Mouse (Mus musculus) macrophage (primary cell): Measurements from ENCODE around the gene Pkdcc. TPM values are rescaled to one million over a fixed set of nuclear protein-coding genes. Genes with fewer than 3 reads are reported as not detected.
A peak's percentile ranks its signal among the peaks of the same experiment; 100 is the strongest.

ENCODE experiments used
- H3K27ac ChIP-seq: fragments of 350-480 bp; formaldehyde crosslinking; 2 replicates; pipeline ENCODE4 v1.9.0; 2021
- H3K36me3 ChIP-seq: fragments of 350-480 bp; formaldehyde crosslinking; 2 replicates; pipeline ENCODE4 v1.9.0; 2021; ENCODE audit errors: inconsistent target
- H3K4me3 ChIP-seq: fragments of 350-480 bp; formaldehyde crosslinking; 2 replicates; pipeline ENCODE4 v1.9.0; 2021; ENCODE audit errors: inconsistent target
- H3K79me2 ChIP-seq: fragments of 350-480 bp; formaldehyde crosslinking; 2 replicates; pipeline ENCODE4 v1.9.0; 2021; ENCODE audit errors: inconsistent target
- WGBS: methylation state at CpG from one replicate; pipeline ENCODE4 v1.1.7; 2026; ENCODE audit warnings: inconsistent platforms; ENCODE audit not compliant: missing documents; 5-methylcytosine and 5-hydroxymethylcytosine counted together
- polyA plus RNA-seq: library from polyadenylated mRNA; stranded (reverse); fragments of 250-400 nt; gene quantifications from 3 replicates; pipeline ENCODE4 v1.2.4, GENCODE M21; 2018; ENCODE audit warnings: inconsistent platforms

The Pkdcc gene
- polyA plus RNA-seq, 1 experiment from 2014 or later, result 4.4 TPM

DNA sequence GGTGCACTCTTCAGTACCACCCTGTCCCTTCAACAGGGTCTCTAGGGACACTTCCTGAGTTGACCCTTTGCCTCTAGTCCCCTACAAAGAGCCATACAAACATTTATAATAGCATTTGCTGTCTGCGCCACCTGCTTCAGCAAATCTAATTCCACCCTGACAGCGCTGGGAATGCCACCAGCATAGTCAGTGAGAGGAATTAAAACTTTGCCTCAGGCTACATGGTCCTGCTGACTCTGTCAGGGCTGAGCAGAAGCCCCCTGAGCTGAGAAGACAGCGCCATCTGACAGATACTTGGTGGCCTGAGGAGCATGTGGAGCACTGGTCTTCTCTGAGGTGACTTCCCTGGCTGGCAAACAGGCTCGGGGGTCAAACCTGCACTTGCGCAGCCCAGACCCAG is 14.6 kb upstream of the Pkdcc start:
- H3K36me3 ChIP-seq, result no peaks in the 10 kb centered on the region
- H3K27ac ChIP-seq, result no peak overlapping the region
- H3K79me2 ChIP-seq, result no peaks in the 10 kb centered on the region
- whole genome bisulfite sequencing, result 97% methylated on average over 5 of the region's 5 CpGs
- H3K4me3 ChIP-seq, result no peak overlapping the region

DNA sequence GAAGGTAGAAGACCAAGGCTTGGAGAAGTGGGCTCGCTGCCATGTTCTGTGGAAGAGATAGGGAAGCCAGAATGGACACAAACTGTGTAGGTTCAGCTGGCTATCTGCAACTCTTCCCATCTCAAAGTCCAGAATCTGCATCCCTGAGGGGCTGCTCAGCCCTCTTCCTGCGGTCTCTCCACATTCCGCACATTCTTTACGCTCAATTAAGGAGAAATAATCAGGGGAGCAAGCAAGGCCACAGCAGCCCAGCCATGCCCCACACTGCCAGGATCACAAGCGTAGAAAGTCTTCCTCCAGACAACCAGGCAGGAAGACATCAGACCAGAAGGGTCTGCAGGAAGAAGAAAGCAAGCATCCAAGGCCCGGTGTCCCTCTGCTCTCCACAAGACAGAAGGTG is 13.8 kb upstream of the Pkdcc start:
- WGBS, result 77% methylated on average over 6 of the region's 6 CpGs
- Histone ChIP-seq H3K36me3 (no peaks in the 10 kb centered on the region), H3K79me2 (no peaks in the 10 kb centered on the region), H3K4me3 (no peak overlapping the region), H3K27ac (no peak overlapping the region)

DNA sequence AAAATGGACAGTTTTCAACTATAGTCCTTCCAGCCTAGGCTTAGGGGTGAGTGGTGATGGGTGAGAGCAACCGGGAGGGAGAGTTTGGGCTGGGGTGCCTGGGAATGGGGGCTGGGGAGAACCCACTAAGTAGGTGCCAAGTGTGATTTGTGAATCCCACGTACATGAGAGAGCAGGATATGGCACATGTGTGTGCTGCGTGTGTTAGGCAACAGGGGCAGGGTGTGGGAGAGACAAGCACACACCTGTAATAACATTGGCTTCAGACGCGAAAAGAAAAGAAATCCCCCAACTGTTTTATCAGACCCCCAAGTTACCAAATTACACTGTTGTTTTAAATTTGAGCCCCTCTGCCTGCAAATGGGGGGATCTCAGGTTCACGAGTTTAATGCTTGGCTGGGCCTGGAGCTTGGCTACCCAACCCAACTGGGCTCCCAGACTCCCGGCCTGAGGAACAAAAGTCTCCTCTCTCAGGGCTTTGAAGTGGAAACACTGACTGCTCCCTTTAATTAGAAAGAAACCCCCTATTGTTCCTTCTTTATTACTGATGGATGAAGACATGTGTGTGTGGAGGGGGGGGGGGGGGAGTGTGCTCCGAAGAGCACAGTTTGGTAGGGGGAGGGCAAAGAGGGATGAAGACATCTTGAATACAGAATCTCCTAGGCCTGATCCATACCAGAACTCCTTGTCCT is 11.3 kb upstream of the Pkdcc start:
- no peaks in the 10 kb centered on the region for H3K36me3 ChIP-seq
- H3K79me2 ChIP-seq, result no peaks in the 10 kb centered on the region
- WGBS, result 93% methylated on average over 8 of the region's 8 CpGs
- H3K4me3 ChIP-seq, result no peak overlapping the region
- no peak overlapping the region for H3K27ac ChIP-seq

DNA sequence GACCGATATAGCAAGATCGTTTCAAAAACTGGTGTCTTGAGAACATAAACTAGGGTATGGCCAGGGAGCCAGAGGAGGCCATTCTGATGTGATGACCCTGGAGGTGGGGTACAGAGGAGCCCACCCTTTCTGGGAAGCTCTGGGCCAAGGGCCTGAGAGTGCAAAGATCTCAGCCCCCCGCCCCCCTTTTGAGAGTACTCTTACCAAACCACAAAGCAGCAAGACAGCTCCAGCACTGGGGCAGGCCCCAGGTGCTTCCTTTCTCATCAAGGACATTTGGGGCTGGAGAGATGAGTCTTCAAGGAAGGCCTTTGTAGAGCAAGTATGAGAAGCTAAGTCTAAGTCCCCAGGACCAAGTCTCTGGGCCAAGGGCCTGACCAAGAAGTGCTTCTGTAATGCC is 7.8 kb upstream of the Pkdcc start:
- Histone ChIP-seq H3K27ac (no peak overlapping the region), H3K36me3 (no peaks in the 10 kb centered on the region), H3K79me2 (no peaks in the 10 kb centered on the region), H3K4me3 (no peak overlapping the region)
- WGBS, result 81% methylated on average over 3 of the region's 3 CpGs

DNA sequence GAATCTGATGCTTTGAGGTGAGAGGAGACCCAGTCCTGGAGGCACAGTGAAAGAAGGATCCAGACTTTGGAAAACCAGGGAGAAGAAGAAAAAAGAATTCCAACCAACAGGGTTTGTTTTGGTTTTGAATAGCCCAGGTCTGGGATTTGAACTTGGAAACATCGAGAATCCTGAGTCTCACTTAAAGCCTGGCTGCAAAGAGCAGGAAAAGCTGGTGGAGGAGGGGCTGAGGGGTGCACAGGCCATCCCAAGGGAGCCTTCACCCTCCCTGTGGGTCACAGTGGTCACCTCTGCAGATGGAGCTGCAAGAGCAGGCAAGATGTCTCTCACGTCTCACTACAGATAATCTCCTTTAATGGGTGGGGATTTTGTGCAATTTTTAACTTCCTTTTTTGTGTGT is 6.6 kb upstream of the Pkdcc start:
- Histone ChIP-seq H3K27ac (no peak overlapping the region), H3K36me3 (no peaks in the 10 kb centered on the region), H3K4me3 (no peak overlapping the region), H3K79me2 (no peaks in the 10 kb centered on the region)
- 54% methylated on average over 2 of the region's 2 CpGs for WGBS

DNA sequence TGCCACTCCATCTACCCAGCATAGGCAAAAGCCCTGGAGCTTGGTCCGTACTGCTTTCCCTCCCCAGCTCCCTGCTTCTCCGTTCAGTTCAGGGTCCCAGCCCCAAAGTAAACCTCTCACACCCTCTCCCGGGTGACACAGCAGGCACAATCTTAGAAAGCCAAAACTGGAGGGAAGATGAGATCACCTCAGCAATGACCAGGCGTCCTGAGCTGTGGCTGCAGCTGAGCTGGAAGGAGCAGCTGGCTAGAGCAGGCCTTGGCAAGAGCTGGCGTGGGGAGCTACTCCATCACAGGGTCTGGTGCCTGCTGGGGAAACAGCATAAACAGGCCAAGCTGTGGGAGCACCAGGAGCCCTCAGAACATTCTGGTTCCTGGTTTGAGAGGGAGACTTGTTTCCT is 4.6 kb upstream of the Pkdcc start:
- Histone ChIP-seq H3K4me3 (no peak overlapping the region), H3K79me2 (no peaks in the 10 kb centered on the region), H3K36me3 (no peaks in the 10 kb centered on the region), H3K27ac (no peak overlapping the region)
- WGBS, result 88% methylated on average over 5 of the region's 5 CpGs

DNA sequence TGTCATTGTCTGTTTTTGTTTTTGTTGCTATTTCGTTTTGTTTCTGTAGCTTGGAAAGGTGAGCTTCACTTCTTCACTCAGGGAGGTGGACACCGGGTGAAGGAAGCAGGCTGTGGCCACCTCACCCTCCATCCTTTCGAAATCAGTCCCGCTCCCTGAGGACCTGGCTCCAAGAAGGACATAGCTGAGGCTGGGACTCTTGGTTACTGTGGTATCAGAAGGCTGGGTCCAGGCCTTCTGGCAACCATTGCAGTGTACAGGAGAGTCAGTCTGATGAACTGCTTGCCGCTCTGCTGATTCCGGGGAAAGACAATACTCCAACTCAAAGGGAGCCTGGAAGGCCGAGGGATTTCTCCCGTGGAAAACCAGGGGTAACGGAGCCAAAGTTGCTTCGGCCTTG is 3.9 kb upstream of the Pkdcc start:
- no peak overlapping the region for H3K4me3 ChIP-seq
- 96% methylated on average over 10 of the region's 10 CpGs for WGBS
- no peaks in the 10 kb centered on the region for H3K36me3 ChIP-seq
- no peak overlapping the region for H3K27ac ChIP-seq
- H3K79me2 ChIP-seq, result no peaks in the 10 kb centered on the region

DNA sequence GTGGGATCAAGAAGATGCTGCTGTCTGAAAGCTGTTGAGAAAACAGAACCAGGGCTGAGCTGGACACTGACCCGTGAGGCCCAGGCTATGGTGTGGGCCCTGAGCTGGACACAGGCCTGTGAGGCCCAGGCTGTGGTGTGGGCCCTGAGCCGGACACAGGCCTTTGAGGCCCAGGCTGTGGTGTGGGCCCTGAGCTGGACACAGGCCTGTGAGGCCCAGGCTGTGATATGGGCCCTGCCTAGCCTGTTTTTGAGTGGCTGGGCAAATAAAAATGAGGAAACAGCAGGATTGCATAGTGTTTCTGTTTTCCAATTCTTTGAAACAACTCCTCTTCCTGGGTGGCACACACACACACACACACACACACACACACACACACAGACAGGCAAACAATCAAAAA is 2.7 kb upstream of the Pkdcc start:
- WGBS, result 88% methylated on average over 2 of the region's 2 CpGs
- Histone ChIP-seq H3K4me3 (no peak overlapping the region), H3K36me3 (no peaks in the 10 kb centered on the region), H3K27ac (peak overlapping the region; percentile 25; the same call in 1 of the 2 replicates), H3K79me2 (no peaks in the 10 kb centered on the region)

DNA sequence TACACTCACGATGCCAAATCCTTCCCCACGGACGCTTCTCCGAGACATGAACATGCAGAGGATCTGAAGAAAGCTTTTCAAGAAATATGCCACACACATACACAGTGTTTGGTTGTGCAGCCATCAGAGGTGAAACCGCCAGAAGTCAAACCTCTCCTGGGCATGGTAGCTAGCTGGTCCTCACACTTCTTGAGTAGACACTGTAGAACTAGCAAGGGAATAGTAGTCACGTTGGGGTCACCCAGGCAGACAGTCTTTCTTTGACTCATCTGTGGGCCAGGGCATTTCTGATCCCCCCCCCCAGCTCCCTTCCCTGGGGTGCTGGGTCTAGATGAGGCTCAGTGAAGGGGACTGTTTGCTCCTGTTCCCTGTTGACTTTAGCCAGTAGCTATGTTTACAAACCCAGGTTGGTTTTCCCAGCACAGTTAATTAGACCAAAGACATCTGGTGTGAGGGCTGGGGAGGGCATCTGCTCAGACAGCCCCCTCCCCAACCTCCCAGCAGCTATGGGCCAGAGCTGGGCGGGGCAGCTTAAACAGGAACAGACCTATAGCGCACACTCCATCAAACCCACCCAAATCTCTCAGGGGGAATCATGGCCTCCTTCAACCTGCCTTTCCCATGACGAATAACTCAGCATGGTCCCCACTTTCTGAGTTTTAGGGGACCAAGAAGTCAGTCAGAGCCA is 1.7 kb upstream of the Pkdcc start:
- 92% methylated on average over 9 of the region's 9 CpGs for WGBS
- Histone ChIP-seq H3K79me2 (no peaks in the 10 kb centered on the region), H3K36me3 (no peaks in the 10 kb centered on the region), H3K27ac (peak overlapping the region; percentile 21), H3K4me3 (no peak overlapping the region)

DNA sequence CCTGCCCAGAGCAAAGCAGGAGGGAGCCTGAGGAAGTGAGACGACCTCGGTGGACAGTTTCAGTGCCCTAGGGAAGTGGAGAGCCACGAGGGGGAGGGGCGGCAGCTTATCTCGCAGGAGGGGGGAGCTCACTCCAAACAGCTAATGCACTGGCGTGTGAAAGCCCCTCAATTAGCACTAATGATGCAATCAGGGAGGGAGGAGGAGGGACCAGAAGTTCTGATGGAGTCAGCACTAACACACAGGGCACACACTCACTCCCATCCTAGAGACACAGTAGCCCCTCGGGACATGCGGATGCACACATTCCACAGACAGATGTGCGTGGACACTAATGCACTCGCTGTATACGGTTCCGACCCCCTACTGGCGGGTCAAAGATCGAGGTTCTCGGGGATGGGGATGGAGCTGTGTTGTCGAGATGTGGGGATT is 915 bp upstream of the Pkdcc start:
- H3K79me2 ChIP-seq, result no peaks in the 10 kb centered on the region
- no peaks in the 10 kb centered on the region for H3K36me3 ChIP-seq
- H3K4me3 ChIP-seq, result peak overlapping the region; percentile 35
- peak overlapping the region; percentile 21 for H3K27ac ChIP-seq
- WGBS, result 4% methylated on average over 14 of the region's 16 CpGs

DNA sequence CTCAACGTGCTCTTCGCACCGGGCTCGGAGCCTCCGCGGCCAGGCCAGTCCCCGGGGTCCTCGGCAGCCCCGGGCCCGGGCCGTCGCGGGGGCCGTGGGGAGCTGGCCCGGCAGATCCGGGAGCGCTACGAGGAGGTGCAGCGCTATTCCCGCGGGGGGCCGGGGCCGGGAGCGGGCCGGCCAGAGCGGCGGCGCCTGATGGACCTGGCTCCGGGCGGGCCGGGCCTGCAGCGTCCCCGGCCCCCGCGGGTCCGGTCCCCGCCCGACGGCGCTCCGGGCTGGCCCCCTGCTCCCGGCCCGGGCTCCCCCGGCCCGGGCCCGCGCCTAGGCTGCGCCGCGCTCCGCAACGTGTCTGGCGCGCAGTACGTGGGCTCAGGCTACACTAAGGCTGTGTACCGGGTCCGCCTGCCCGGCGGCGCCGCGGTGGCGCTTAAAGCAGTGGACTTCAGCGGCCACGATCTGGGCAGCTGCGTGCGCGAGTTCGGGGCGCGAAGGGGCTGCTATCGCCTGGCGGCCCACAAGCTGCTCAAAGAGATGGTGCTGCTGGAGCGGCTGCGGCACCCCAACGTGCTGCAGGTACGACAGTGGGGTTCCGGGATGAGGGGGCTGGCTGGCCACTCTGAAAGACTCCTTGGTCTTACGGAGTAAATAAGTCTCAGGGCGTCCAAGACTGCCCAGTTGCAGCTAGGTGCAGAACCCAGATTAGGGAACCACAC is 595 bp downstream of the Pkdcc start:
- Histone ChIP-seq H3K27ac (no peak overlapping the region), H3K79me2 (no peaks in the 10 kb centered on the region), H3K36me3 (no peaks in the 10 kb centered on the region), H3K4me3 (no peak overlapping the region)
- WGBS, result 8% methylated on average over 53 of the region's 80 CpGs

DNA sequence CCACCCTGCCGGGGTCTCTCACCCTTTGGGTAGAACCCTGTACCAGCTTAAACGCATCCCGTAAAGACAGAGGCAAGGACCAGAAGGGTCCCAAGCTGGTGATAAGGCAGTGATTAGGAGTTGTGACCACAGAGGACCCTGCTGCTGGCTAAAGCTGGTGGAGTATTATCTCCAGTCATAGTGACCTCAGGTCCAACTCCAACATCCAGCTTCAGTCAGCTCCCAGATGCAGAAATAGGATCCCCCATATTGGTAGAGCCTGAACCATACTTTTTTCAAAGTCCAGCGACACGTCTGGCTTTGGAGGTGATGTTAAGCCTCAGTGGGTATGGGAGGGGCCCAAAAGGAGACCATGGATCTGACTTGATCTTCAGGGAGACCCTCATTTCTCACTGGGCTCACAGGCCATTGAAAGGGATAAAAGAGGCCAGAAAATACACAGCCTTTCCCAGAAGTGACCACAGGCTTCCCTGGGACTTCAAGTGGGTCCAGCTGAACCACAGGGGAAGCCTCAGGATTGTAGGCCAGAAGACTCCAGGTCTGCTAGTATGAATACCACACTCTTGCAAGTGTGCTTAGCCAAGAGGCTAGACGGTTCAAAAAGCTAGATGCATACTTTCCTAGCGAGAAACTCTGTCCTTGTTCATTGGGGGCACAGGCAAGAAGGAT is 1.3 kb downstream of the Pkdcc start:
- WGBS, result 81% methylated on average over 7 of the region's 7 CpGs
- Histone ChIP-seq H3K27ac (no peak overlapping the region), H3K4me3 (no peak overlapping the region), H3K36me3 (no peaks in the 10 kb centered on the region), H3K79me2 (no peaks in the 10 kb centered on the region)

DNA sequence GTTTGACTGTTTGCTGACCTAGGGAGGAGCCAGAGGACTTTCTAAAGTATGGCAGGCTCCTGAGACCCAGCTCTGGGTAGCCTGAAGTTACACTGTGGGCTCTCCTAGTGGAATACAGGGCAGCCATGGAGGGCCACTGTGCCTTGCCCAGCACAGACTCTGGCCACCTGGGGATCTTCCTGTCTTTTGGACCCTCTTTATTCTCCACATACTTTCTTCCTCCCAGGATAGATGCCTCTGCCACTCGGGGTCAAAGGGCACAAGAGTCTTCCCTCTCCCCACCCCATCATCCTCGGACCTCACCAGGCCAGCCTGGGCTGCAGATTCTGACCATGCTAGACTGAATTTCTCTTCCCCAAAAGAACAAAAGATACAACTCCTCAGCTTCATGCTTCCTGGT is 3.1 kb downstream of the Pkdcc start:
- Histone ChIP-seq H3K79me2 (no peaks in the 10 kb centered on the region), H3K36me3 (no peaks in the 10 kb centered on the region), H3K27ac (no peak overlapping the region), H3K4me3 (no peak overlapping the region)
- 87% methylated on average over 2 of the region's 2 CpGs for WGBS

DNA sequence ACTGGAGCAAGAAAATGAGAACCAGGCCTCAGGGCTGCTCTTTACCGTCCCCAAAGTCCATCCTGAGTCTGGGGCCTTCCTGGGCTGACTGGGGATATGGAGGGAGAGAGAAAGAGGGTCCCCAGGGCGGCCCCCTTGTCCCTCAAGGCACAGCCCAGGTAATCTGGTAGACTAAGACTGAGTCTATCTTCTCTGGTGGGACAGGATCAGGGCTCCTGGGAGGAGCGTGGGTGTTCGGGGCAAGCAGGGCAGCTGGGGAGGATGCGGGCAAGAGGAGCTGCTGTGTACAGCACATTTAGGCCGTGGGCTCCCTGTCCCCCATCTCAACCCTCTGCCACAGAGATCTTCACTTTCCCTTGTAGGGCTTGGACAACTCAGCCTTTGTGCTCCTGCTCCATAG is 3.6 kb downstream of the Pkdcc start:
- Histone ChIP-seq H3K79me2 (no peaks in the 10 kb centered on the region), H3K4me3 (no peak overlapping the region), H3K36me3 (no peaks in the 10 kb centered on the region), H3K27ac (no peak overlapping the region)
- 93% methylated on average over 6 of the region's 6 CpGs for WGBS
